Mouse (Mus musculus) bone marrow, adult 2 months (tissue): Measurements from ENCODE around the gene Krt82. TPM values are rescaled to one million over a fixed set of nuclear protein-coding genes. Genes with fewer than 3 reads are reported as not detected.
"Not testable (repeated sequence)": the region's sequence is repeated elsewhere in the genome, so short reads cannot be mapped to it uniquely, and the experiment has no call there.

Experiments
- H3K27ac ChIP-seq: fragments of 200-500 bp; 2 replicates; pipeline ENCODE4 v1.5.1; 2012; ENCODE audit warnings: low read depth, mild to moderate bottlenecking, control low read depth, inconsistent platforms, low read length; ENCODE audit not compliant: control insufficient read depth, poor library complexity, insufficient read depth
- H3K4me1 ChIP-seq: fragments of 200-500 bp; 2 replicates; pipeline ENCODE4 v1.6.1; 2011; ENCODE audit warnings: low read length; ENCODE audit not compliant: control insufficient read depth, insufficient read depth
- H3K4me3 ChIP-seq: fragments of 200-500 bp; replicated peaks from 2 replicates; pipeline ENCODE3; 2011; ENCODE audit warnings: mild to moderate bottlenecking, low read depth, low read length, control low read depth; ENCODE audit not compliant: control insufficient read depth
- CTCF ChIP-seq: fragments of 200-500 bp; IDR thresholded peaks from 2 replicates; pipeline ENCODE4 v1.5.1; 2011; ENCODE audit warnings: low read length, control low read depth; ENCODE audit not compliant: control insufficient read depth, insufficient read depth
- POLR2A ChIP-seq: fragments of 200-500 bp; IDR thresholded peaks from 2 replicates; pipeline ENCODE4 v1.6.1; 2011; ENCODE audit warnings: low read depth, mild to moderate bottlenecking, control low read depth, low read length, borderline replicate concordance; ENCODE audit not compliant: control insufficient read depth
- WGBS: fragments of 180-500 bp; shearing (Covaris S2); methylation state at CpG from one replicate; pipeline ENCODE4 v1.1.7; 2018; 5-methylcytosine and 5-hydroxymethylcytosine counted together
- polyA plus RNA-seq: library from polyadenylated mRNA; stranded (reverse); fragments of >200 nt; gene quantifications from 2 replicates; pipeline ENCODE4 v1.2.4, GENCODE M21; 2011; ENCODE audit warnings: low replicate concordance; ENCODE audit not compliant: missing spikeins, insufficient read depth, insufficient read length

The Krt82 gene
- polyA plus RNA-seq, 1 experiment = not detected

- no peak overlapping the region for H3K4me3 ChIP-seq
- 32% methylated on average over 9 of the region's 9 CpGs for WGBS
Observed at GRCm38 (mm10) chr15:101536054-101536850, 14.2 kb downstream of the Krt82 start.

GRCm38 (mm10) chr15:101532720-101533119 is 17.7 kb downstream of the Krt82 start, which contains the start of gene Krt84:
Gene Krt84, minus strand, starts transcription at chr15:101532820.
- H3K4me3 ChIP-seq = no peak within 1 kb of the TSS
- WGBS = 74% methylated on average over 7 of the region's 7 CpGs
- H3K4me1 ChIP-seq = no peaks in the 10 kb centered on the region
- H3K27ac ChIP-seq = no peak within 1 kb of the TSS
- TF ChIP-seq CTCF (no peak), POLR2A (no peak)

More at GRCm38 (mm10) chr15:101536054-101536850, 14.2 kb downstream of the Krt82 start:
- TF ChIP-seq POLR2A (no peak), CTCF (no peak)
- Histone ChIP-seq H3K4me1 (no peaks in the 10 kb centered on the region), H3K27ac (no peak overlapping the region)

GRCm38 (mm10) chr15:101522556-101523232 is 27.8 kb downstream of the Krt82 start:
- 47% methylated on average over 4 of the region's 4 CpGs for whole genome bisulfite sequencing
- H3K27ac ChIP-seq = no peak overlapping the region
- H3K4me3 ChIP-seq = no peak overlapping the region
- no peak for TF ChIP-seq CTCF
- no peak for TF ChIP-seq POLR2A
- no peaks in the 10 kb centered on the region for H3K4me1 ChIP-seq

GRCm38 (mm10) chr15:101519792-101520191 is 30.7 kb downstream of the Krt82 start:
- WGBS = 18% methylated on average over 2 of the region's 2 CpGs
- H3K4me3 ChIP-seq = no peak overlapping the region
- no peak overlapping the region for H3K27ac ChIP-seq
- no peaks in the 10 kb centered on the region for H3K4me1 ChIP-seq
- no peak for TF ChIP-seq POLR2A
- TF ChIP-seq CTCF = peak; percentile 69

- not testable (repeated sequence) for H3K4me1 ChIP-seq
- 49% methylated on average over 2 of the region's 2 CpGs for WGBS
Observed at GRCm38 (mm10) chr15:101517161-101517560, 33.3 kb downstream of the Krt82 start, which contains the start of gene Gm49425. Gene Gm49425, minus strand, starts transcription at chr15:101517261.

GRCm38 (mm10) chr15:101508247-101508646 is 42.2 kb downstream of the Krt82 start:
- H3K4me1 ChIP-seq = no peaks in the 10 kb centered on the region; the same call in 1 of the 2 replicates
- no peak for TF ChIP-seq CTCF
- 65% methylated on average over 9 of the region's 9 CpGs for WGBS
- H3K27ac ChIP-seq = no peak overlapping the region
- no peak overlapping the region for H3K4me3 ChIP-seq

More at GRCm38 (mm10) chr15:101517161-101517560, 33.3 kb downstream of the Krt82 start, which contains the start of gene Gm49425:
- not testable (repeated sequence) for H3K4me3 ChIP-seq, H3K27ac ChIP-seq

GRCm38 (mm10) chr15:101506896-101507758 is 43.3 kb downstream of the Krt82 start:
- no peak for TF ChIP-seq CTCF
- TF ChIP-seq POLR2A = no peak
- 59% methylated on average over 14 of the region's 14 CpGs for WGBS

GRCm38 (mm10) chr15:101497181-101497580 is 53.3 kb downstream of the Krt82 start:
- no peak overlapping the region for H3K4me3 ChIP-seq
- 82% methylated on average over 2 of the region's 2 CpGs for WGBS
- TF ChIP-seq CTCF = no peak
- TF ChIP-seq POLR2A = no peak
- H3K4me1 ChIP-seq = no peaks in the 10 kb centered on the region
- H3K27ac ChIP-seq = no peak overlapping the region

More at GRCm38 (mm10) chr15:101506896-101507758, 43.3 kb downstream of the Krt82 start:
- no peak overlapping the region for H3K4me3 ChIP-seq
- no peaks in the 10 kb centered on the region for H3K4me1 ChIP-seq
- no peak overlapping the region for H3K27ac ChIP-seq
